ENCODE assay signal across 36 mouse cellular contexts in the genomic region with DNA sequence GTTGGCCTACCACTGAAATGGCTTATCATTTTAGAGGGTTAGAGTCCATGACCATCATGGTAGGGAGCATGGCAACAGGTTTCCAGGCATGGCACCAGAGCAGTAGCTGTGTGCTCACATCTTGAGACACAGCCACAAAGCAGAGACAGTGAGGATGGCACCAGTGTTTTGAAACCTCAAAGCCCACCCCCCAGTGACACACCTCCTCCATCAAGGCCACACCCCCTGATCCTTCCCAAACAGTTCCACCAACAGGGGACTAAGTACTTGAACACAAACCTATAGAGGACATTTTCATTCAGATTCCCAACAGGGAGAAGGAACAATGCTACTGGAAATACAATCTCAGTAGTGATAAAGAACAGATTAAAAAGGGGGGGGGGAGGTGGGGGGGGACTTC. TPM values are rescaled to one million over a fixed set of nuclear protein-coding genes. Genes with fewer than 3 reads are reported as not detected.
DNase-seq lines count a peak whose midpoint lies in the region; ATAC-seq and TF ChIP-seq lines count a peak whose summit lies in the region.
"Had no signal": no experiment of that assay in that cellular context is flagged by ENCODE, and none has a peak within 500 bp of the region (broad histone marks: within the 10 kb centered on the region; RNA-seq: fewer than 3 reads in every experiment).

No protein-coding gene starts in this region.

- ATAC-seq in heart, embryonic 11.5 days (replicated peaks; ENCODE audit: insufficient number of reproducible peaks, low FRiP score, low TSS enrichment) = no peak
- ATAC-seq: activated CD4-positive, CD25-positive, alpha-beta regulatory T cell, adult 4 months; forebrain, embryonic 15.5 days; hindbrain, postnatal 0 days; inflammation-experienced regulatory T-cells, adult 6 months; intestine, embryonic 16.5 days; Patski had no signal

- peaks cover 11% of the 10 kb centered on the region for H3K4me1 ChIP-seq in heart, adult 2 months (ENCODE audit: control insufficient read depth, insufficient read depth, low read length)
- H3K4me1 ChIP-seq in heart, embryonic 11.5 days (ENCODE audit: control insufficient read depth, insufficient read depth, low read length) = peaks cover 5% of the 10 kb centered on the region; the same call in 1 of the 2 replicates
- H3K4me1 ChIP-seq in ES-Bruce4 (ENCODE audit: control insufficient read depth, insufficient read depth, low read length) (peaks cover 2% of the 10 kb centered on the region), ES-E14 (ENCODE audit: control insufficient read depth in 2 of 2, insufficient read depth in 2 of 2, low read length in 2 of 2, poor library complexity in 1 of 2) (peaks cover 4 to 5% of the 10 kb centered on the region in 2 experiments; a peak in 3 of 4 replicates)
- 0 out of 2 replicates have a peak, but pooled peaks cover 6% of the 10 kb centered on the region for H3K4me1 ChIP-seq in brown adipose tissue, adult 24 weeks (ENCODE audit: control insufficient read depth, insufficient read depth, insufficient read length, low read length)
- H3K4me1 ChIP-seq: forebrain, embryonic 15.5 days had no signal

- peak overlapping the region; percentile 61 for H3K27ac ChIP-seq in heart, adult 2 months
- no peak overlapping the region for H3K27ac ChIP-seq in heart, embryonic 11.5 days (ENCODE audit: low read depth, low read length)
- H3K27ac ChIP-seq in ES-Bruce4 (ENCODE audit: insufficient read depth, low read length) = peak overlapping the region; percentile 46
- H3K27ac ChIP-seq in ES-E14 (ENCODE audit: insufficient read depth, low read depth, low read length, poor library complexity, severe bottlenecking) = peak overlapping the region; percentile 71
- H3K27ac ChIP-seq in brown adipose tissue, adult 24 weeks (replicated peaks; ENCODE audit: low read depth, low read length) = peak overlapping the region; percentile 81
- H3K27ac ChIP-seq: embryonic facial prominence, embryonic 10.5 days; embryonic facial prominence, embryonic 13.5 days; forebrain, embryonic 12.5 days; forebrain, embryonic 15.5 days; heart, embryonic 13.5 days; hindbrain, embryonic 14.5 days; hindbrain, postnatal 0 days had no signal

- in situ Hi-C loops in ES-E14 (cut with MboI; ENCODE audit: low sequenced_read_pairs in 2 of 2, unreplicated experiment in 2 of 2) = no loop called here

- no peak overlapping the region for H3K9ac ChIP-seq in heart, adult 2 months (ENCODE audit: low read depth, low read length)
- H3K9ac ChIP-seq in heart, embryonic 11.5 days (ENCODE audit: low read depth, low read length) = no peak overlapping the region
- no peak overlapping the region for H3K9ac ChIP-seq in ES-Bruce4 (ENCODE audit: low read depth, poor library complexity, severe bottlenecking)
- no peak overlapping the region for H3K9ac ChIP-seq in ES-E14 (ENCODE audit: insufficient read depth, low read depth, low read length, poor library complexity, severe bottlenecking)
- H3K9ac ChIP-seq: embryonic facial prominence, embryonic 13.5 days; forebrain, embryonic 12.5 days; forebrain, embryonic 15.5 days; heart, embryonic 13.5 days; hindbrain, embryonic 14.5 days had no signal

- H3K36me3 ChIP-seq in heart, adult 2 months (ENCODE audit: control insufficient read depth, insufficient read depth, low read length) = no peaks in the 10 kb centered on the region
- no peaks in the 10 kb centered on the region for H3K36me3 ChIP-seq in heart, embryonic 11.5 days (ENCODE audit: control insufficient read depth, insufficient read depth, low read length)
- no peaks in the 10 kb centered on the region for H3K36me3 ChIP-seq in ES-Bruce4 (ENCODE audit: control insufficient read depth, insufficient read depth, low read length, poor library complexity, severe bottlenecking)
- H3K36me3 ChIP-seq in ES-E14 (ENCODE audit: control insufficient read depth, insufficient read depth, low read length, poor library complexity, severe bottlenecking) = no peaks in the 10 kb centered on the region
- H3K36me3 ChIP-seq: embryonic facial prominence, embryonic 10.5 days; embryonic facial prominence, embryonic 13.5 days; forebrain, embryonic 12.5 days; forebrain, embryonic 15.5 days; G1E; heart, embryonic 13.5 days had no signal

- intact Hi-C loops in heart, adult 2 months (cut with DNase I) = no loop called here

- no peaks in the 10 kb centered on the region for H3K9me3 ChIP-seq in heart, embryonic 11.5 days (replicated peaks; ENCODE audit: control insufficient read depth, low read length)
- H3K9me3 ChIP-seq in ES-Bruce4 (replicated peaks; ENCODE audit: control insufficient read depth, insufficient read depth, low read length, poor library complexity, severe bottlenecking) (0 out of 2 replicates have a peak, but pooled peaks cover 3% of the 10 kb centered on the region), ES-E14 (ENCODE audit: control insufficient read depth, insufficient read depth, low read depth, low read length) (no peaks in the 10 kb centered on the region)
- H3K9me3 ChIP-seq: embryonic facial prominence, embryonic 13.5 days; forebrain, embryonic 15.5 days had no signal

- no peak for TF ChIP-seq EP300 in heart, adult 2 months (IDR thresholded peaks at IDR 0.05; ENCODE audit: insufficient read depth, low read depth, low read length)
- TF ChIP-seq EP300 in ES-Bruce4 (IDR thresholded peaks at IDR 0.05; ENCODE audit: insufficient read depth, low read depth, low read length) = no peak

- H3K4me2 ChIP-seq in heart, embryonic 11.5 days = no peak overlapping the region
- H3K4me2 ChIP-seq: embryonic facial prominence, embryonic 13.5 days; forebrain, embryonic 12.5 days; forebrain, embryonic 15.5 days; heart, embryonic 13.5 days; hindbrain, embryonic 14.5 days had no signal

- no peak overlapping the region for H3K4me3 ChIP-seq in heart, adult 2 months
- H3K4me3 ChIP-seq in heart, embryonic 11.5 days (ENCODE audit: low read depth, low read length) = no peak overlapping the region
- H3K4me3 ChIP-seq in ES-Bruce4 (ENCODE audit: low read depth, low read length) = no peak overlapping the region
- no peak overlapping the region for H3K4me3 ChIP-seq in ES-E14 (ENCODE audit: insufficient read depth in 1 of 2, low read depth in 1 of 2, low read length in 2 of 2, poor library complexity in 1 of 2, severe bottlenecking in 1 of 2)
- no peak overlapping the region for H3K4me3 ChIP-seq in brown adipose tissue, adult 24 weeks (ENCODE audit: insufficient read depth, low read depth, low read length)
- H3K4me3 ChIP-seq: embryonic facial prominence, embryonic 10.5 days; embryonic facial prominence, embryonic 13.5 days; erythroblast, embryonic 14.5 days; forebrain, embryonic 12.5 days; forebrain, embryonic 15.5 days; heart, embryonic 13.5 days had no signal

- TF ChIP-seq CTCF in heart, adult 2 months (IDR thresholded peaks at IDR 0.05) = no peak
- no peak for TF ChIP-seq CTCF in ES-Bruce4 (IDR thresholded peaks at IDR 0.05; ENCODE audit: low read depth, low read length)

- TF ChIP-seq POLR2A in heart, adult 2 months (IDR thresholded peaks at IDR 0.05; ENCODE audit: insufficient read depth, low read depth, low read length) = no peak
- TF ChIP-seq POLR2A in ES-Bruce4 (IDR thresholded peaks at IDR 0.05; ENCODE audit: insufficient read depth, low read length) = no peak

- H3K79me2 ChIP-seq in heart, adult 2 months (replicated peaks; ENCODE audit: control insufficient read depth, insufficient read depth, low read length) = no peaks in the 10 kb centered on the region

- DNase-seq in heart, adult 2 months = no peak
- no peak for DNase-seq in ES-E14 (ENCODE audit: low read depth, low spot score)
- no peak for DNase-seq in cerebellum, postnatal 25 days
- no peak for DNase-seq in cerebellum, adult 9-10 months
- DNase-seq: adrenal gland, adult 8-10 months; adrenal gland, postnatal 25 days; B cell, adult 2 months; cerebellum, adult 18-20 months; cerebellum, adult 9-11 months; cerebellum, postnatal 36 days; embryo, embryonic 11 days; gastrocnemius, postnatal 10 days; heart, postnatal 14 days; heart, postnatal 4 days had no signal

- H3K27me3 ChIP-seq in heart, adult 2 months (ENCODE audit: control insufficient read depth, insufficient read depth, low read length) = no peaks in the 10 kb centered on the region
- 0 out of 2 replicates have a peak, but pooled peaks cover 2% of the 10 kb centered on the region for H3K27me3 ChIP-seq in heart, embryonic 11.5 days (ENCODE audit: control insufficient read depth, insufficient read depth, low read length)
- H3K27me3 ChIP-seq in ES-Bruce4 (ENCODE audit: control insufficient read depth, insufficient read depth, low read length, poor library complexity, severe bottlenecking) = no peaks in the 10 kb centered on the region
- H3K27me3 ChIP-seq: embryonic facial prominence, embryonic 13.5 days; forebrain, embryonic 12.5 days; forebrain, embryonic 15.5 days; heart, embryonic 13.5 days had no signal

RNA-seq across cellular contexts. Expression of gene 4933406M09Rik, which starts 0.6 kb away (rescaled TPM):
- not detected for total RNA-seq in heart, adult 2 months (2021)
- not detected in 2 replicates for polyA plus RNA-seq in heart, adult 2 months (2012; rRNA removed)
- not detected in 2 replicates for polyA plus RNA-seq in heart, embryonic 11.5 days (2014; fragmentation: Nextera tagmentation; extraction: Ambion mirVana)
- not detected in 2 replicates for polyA plus RNA-seq in ES-Bruce4 (2011; ENCODE audit: insufficient read depth, insufficient read length, low read depth, missing spikeins)
- 0.22 TPM in 1 of 2 replicates, not detected in the other for total RNA-seq in ES-E14 (2012; rRNA removed)
- polyA plus RNA-seq in brown adipose tissue, adult 24 weeks (2012; ENCODE audit: insufficient read depth, insufficient read length, missing spikeins) = not detected in 2 replicates
- total RNA-seq: adrenal gland, adult 8-10 months; adrenal gland, postnatal 25 days; CH12.LX; gastrocnemius, postnatal 10 days; gastrocnemius, postnatal 4 days; heart, postnatal 14 days; heart, postnatal 4 days; hindbrain, postnatal 0 days had no signal
- polyA plus RNA-seq: activated CD4-positive, CD25-positive, alpha-beta regulatory T cell, adult 4 months; brain, embryonic 14.5 days; cortical plate, adult 2 months; embryonic facial prominence, embryonic 10.5 days; embryonic facial prominence, embryonic 13.5 days; forebrain, embryonic 12.5 days; forebrain, embryonic 15.5 days; G1E; heart, embryonic 13.5 days; heart, embryonic 16.5 days; hindbrain, embryonic 11.5 days; hindbrain, embryonic 14.5 days; hindbrain, postnatal 0 days; inflammation-experienced regulatory T-cells, adult 6 months; Patski had no signal

RNA-seq across cellular contexts. Expression of gene Cyb5r1, which starts 20.2 kb away (rescaled TPM):
- total RNA-seq in heart, adult 2 months (2021) = 10 to 100 TPM; 21.0 to 24.1 TPM
- 41.8 and 42.8 TPM in 2 replicates for polyA plus RNA-seq in heart, adult 2 months (2012; rRNA removed)
- polyA plus RNA-seq in heart, embryonic 11.5 days (2014; fragmentation: Nextera tagmentation; extraction: Ambion mirVana) = 35.2 and 36.9 TPM in 2 replicates
- 70.8 and 81.3 TPM in 2 replicates for polyA plus RNA-seq in ES-Bruce4 (2011; ENCODE audit: insufficient read depth, insufficient read length, low read depth, missing spikeins)
- total RNA-seq in ES-E14 (2012; rRNA removed) = 186 and 305 TPM in 2 replicates
- 21.2 and 26.5 TPM in 2 replicates for polyA plus RNA-seq in brown adipose tissue, adult 24 weeks (2012; ENCODE audit: insufficient read depth, insufficient read length, missing spikeins)

RNA-seq across cellular contexts. Expression of gene Tmem183a, which starts 23.4 kb away (rescaled TPM):
- 10 to 100 TPM; 17.8 to 18.7 TPM for total RNA-seq in heart, adult 2 months (2021)
- 22.9 and 45.8 TPM in 2 replicates for polyA plus RNA-seq in heart, adult 2 months (2012; rRNA removed)
- polyA plus RNA-seq in heart, embryonic 11.5 days (2014; fragmentation: Nextera tagmentation; extraction: Ambion mirVana) = 75.1 and 78.8 TPM in 2 replicates
- 105 and 110 TPM in 2 replicates for polyA plus RNA-seq in ES-Bruce4 (2011; ENCODE audit: insufficient read depth, insufficient read length, low read depth, missing spikeins)
- total RNA-seq in ES-E14 (2012; rRNA removed) = 100 and 120 TPM in 2 replicates
- polyA plus RNA-seq in brown adipose tissue, adult 24 weeks (2012; ENCODE audit: insufficient read depth, insufficient read length, missing spikeins) = 20.2 and 20.8 TPM in 2 replicates

RNA-seq across cellular contexts. Expression of gene Adipor1, which starts 30.0 kb away (rescaled TPM):
- 100 to 1,000 TPM; 140 TPM for total RNA-seq in heart, adult 2 months (2021)
- 148 and 177 TPM in 2 replicates for polyA plus RNA-seq in heart, adult 2 months (2012; rRNA removed)
- polyA plus RNA-seq in heart, embryonic 11.5 days (2014; fragmentation: Nextera tagmentation; extraction: Ambion mirVana) = 129 and 130 TPM in 2 replicates
- 118 and 119 TPM in 2 replicates for polyA plus RNA-seq in ES-Bruce4 (2011; ENCODE audit: insufficient read depth, insufficient read length, low read depth, missing spikeins)
- total RNA-seq in ES-E14 (2012; rRNA removed) = 80.6 and 88.0 TPM in 2 replicates
- 94.9 and 119 TPM in 2 replicates for polyA plus RNA-seq in brown adipose tissue, adult 24 weeks (2012; ENCODE audit: insufficient read depth, insufficient read length, missing spikeins)

RNA-seq across cellular contexts. Expression of gene Ppfia4, which starts 52.4 kb away (rescaled TPM):
- under 1 TPM; 0.80 to 0.94 TPM for total RNA-seq in heart, adult 2 months (2021)
- 4.4 and 4.9 TPM in 2 replicates for polyA plus RNA-seq in heart, adult 2 months (2012; rRNA removed)
- 9.4 and 9.7 TPM in 2 replicates for polyA plus RNA-seq in heart, embryonic 11.5 days (2014; fragmentation: Nextera tagmentation; extraction: Ambion mirVana)
- 8.8 and 11.0 TPM in 2 replicates for polyA plus RNA-seq in ES-Bruce4 (2011; ENCODE audit: insufficient read depth, insufficient read length, low read depth, missing spikeins)
- 14.1 and 35.3 TPM in 2 replicates for total RNA-seq in ES-E14 (2012; rRNA removed)
- 1.7 TPM in 1 of 2 replicates, not detected in the other for polyA plus RNA-seq in brown adipose tissue, adult 24 weeks (2012; ENCODE audit: insufficient read depth, insufficient read length, missing spikeins)
